25 mouse cellular contexts compared by ENCODE assay signal in genomic region chr5:101572966-101573365, GRCm38 (mm10).
"Had no signal": no experiment of that assay in that cellular context is flagged by ENCODE, and none has a peak within 500 bp of the region (broad histone marks: within the 10 kb centered on the region; RNA-seq: fewer than 3 reads in every experiment).

No protein-coding gene starts in this region.

- H3K4me3 ChIP-seq: heart, adult 2 months; heart, embryonic 13.5 days; heart, embryonic 15.5 days; hindbrain, embryonic 13.5 days; hindbrain, embryonic 15.5 days; kidney, embryonic 15.5 days; limb, embryonic 10.5 days; limb, embryonic 12.5 days had no signal

- DNase-seq: gastrocnemius, postnatal 14 days; gastrocnemius, postnatal 36 days; heart, adult 2 months; heart, postnatal 14 days; heart, postnatal 36 days; kidney, adult 11 months; kidney, adult 2 months; kidney, adult 9 months; kidney, postnatal 14 days; kidney, postnatal 36 days; layer of hippocampus, adult 9-11 months; layer of hippocampus, postnatal 36 days; liver had no signal

- ATAC-seq: hindbrain, postnatal 0 days; intestine, embryonic 16.5 days had no signal

- H3K9me3 ChIP-seq: heart, embryonic 13.5 days; heart, embryonic 15.5 days; hindbrain, embryonic 13.5 days; hindbrain, embryonic 15.5 days; kidney, embryonic 15.5 days; limb, embryonic 10.5 days; limb, embryonic 12.5 days had no signal

- H3K36me3 ChIP-seq: heart, embryonic 13.5 days; heart, embryonic 15.5 days; hindbrain, embryonic 13.5 days; hindbrain, embryonic 15.5 days; kidney, embryonic 15.5 days; limb, embryonic 10.5 days; limb, embryonic 12.5 days had no signal

- H3K4me2 ChIP-seq: heart, embryonic 11.5 days; heart, embryonic 13.5 days; heart, embryonic 15.5 days; hindbrain, embryonic 13.5 days; hindbrain, embryonic 15.5 days; kidney, embryonic 15.5 days; limb, embryonic 12.5 days; liver, embryonic 11.5 days had no signal

- H3K9ac ChIP-seq: heart, embryonic 13.5 days; heart, embryonic 15.5 days; hindbrain, embryonic 13.5 days; hindbrain, embryonic 15.5 days; kidney, embryonic 15.5 days; limb, embryonic 12.5 days had no signal

- H3K4me1 ChIP-seq: heart, embryonic 13.5 days; heart, embryonic 15.5 days; hindbrain, embryonic 13.5 days; kidney, embryonic 15.5 days had no signal

- H3K27ac ChIP-seq: heart, adult 2 months; heart, embryonic 13.5 days; heart, embryonic 15.5 days; hindbrain, embryonic 13.5 days; hindbrain, embryonic 15.5 days; hindbrain, postnatal 0 days; kidney, embryonic 15.5 days; kidney, postnatal 0 days; limb, embryonic 10.5 days; limb, embryonic 12.5 days had no signal
